Mouse (Mus musculus) olfactory bulb, adult 2 months (tissue): Measurements from ENCODE around the gene Ccl17. TPM values are rescaled to one million over a fixed set of nuclear protein-coding genes. Genes with fewer than 3 reads are reported as not detected.

Source experiments
- H3K27ac ChIP-seq: fragments of 200-500 bp; 2 replicates; pipeline ENCODE4 v1.5.1; 2012; ENCODE audit warnings: low read depth, low read length; ENCODE audit not compliant: insufficient read depth
- H3K4me1 ChIP-seq: fragments of 200-500 bp; 2 replicates; pipeline ENCODE4 v1.6.1; 2012; ENCODE audit warnings: low read length; ENCODE audit not compliant: control insufficient read depth, insufficient read depth
- H3K4me3 ChIP-seq: fragments of 200-500 bp; 2 replicates; pipeline ENCODE4 v1.5.1; 2012; ENCODE audit warnings: mild to moderate bottlenecking, low read depth, low read length, moderate library complexity; ENCODE audit not compliant: insufficient read depth
- CTCF ChIP-seq: fragments of 200-500 bp; IDR thresholded peaks from 2 replicates; pipeline ENCODE4 v1.5.1; 2012; ENCODE audit warnings: low read depth, mild to moderate bottlenecking, low read length, moderate library complexity; ENCODE audit not compliant: insufficient read depth
- POLR2A ChIP-seq: fragments of 200-500 bp; IDR thresholded peaks from 2 replicates; pipeline ENCODE4 v1.6.1; 2012; ENCODE audit warnings: mild to moderate bottlenecking, low read depth, low read length, moderate library complexity; ENCODE audit not compliant: insufficient read depth
- WGBS: fragments of 180-500 bp; shearing (Covaris S2); methylation state at CpG from one replicate; pipeline ENCODE4 v1.1.7; 2018; 5-methylcytosine and 5-hydroxymethylcytosine counted together
- polyA plus RNA-seq: library from polyadenylated mRNA; stranded (reverse); fragments of >200 nt; gene quantifications from 2 replicates; pipeline ENCODE4 v1.2.4, GENCODE M21; 2012; ENCODE audit warnings: low replicate concordance; ENCODE audit not compliant: missing spikeins, insufficient read depth, insufficient read length

Gene Ccl17
- polyA plus RNA-seq = not detected in 2 replicates

DNA sequence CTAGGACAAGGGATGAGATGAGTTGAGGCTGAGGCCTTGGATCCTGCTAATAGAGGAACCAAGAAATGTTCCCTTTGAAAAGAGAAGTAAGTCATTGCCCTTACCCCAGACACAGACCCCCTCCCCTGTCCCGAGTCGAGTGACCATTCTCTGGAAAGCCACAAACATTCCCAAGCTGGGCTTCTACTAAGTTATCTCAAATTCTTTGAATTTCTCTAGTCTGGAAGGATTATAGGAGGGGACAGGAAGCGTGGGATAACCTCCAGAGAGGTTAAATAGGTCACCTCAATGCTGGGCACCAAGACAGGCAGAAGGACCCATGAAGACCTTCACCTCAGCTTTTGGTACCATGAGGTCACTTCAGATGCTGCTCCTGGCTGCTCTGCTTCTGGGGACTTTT is at the start of gene Ccl17:
Ccl17 (plus strand) TSS at position 301 of the 400 bp plus-strand sequence.
- no peak within 1 kb of the TSS for H3K27ac ChIP-seq
- no peak within 1 kb of the TSS for H3K4me3 ChIP-seq
- peaks cover 10% of the 10 kb centered on the region; the same call in 1 of the 2 replicates for H3K4me1 ChIP-seq
- TF ChIP-seq POLR2A = no peak
- TF ChIP-seq CTCF = no peak
- WGBS = 83% methylated on average over 3 of the region's 3 CpGs

DNA sequence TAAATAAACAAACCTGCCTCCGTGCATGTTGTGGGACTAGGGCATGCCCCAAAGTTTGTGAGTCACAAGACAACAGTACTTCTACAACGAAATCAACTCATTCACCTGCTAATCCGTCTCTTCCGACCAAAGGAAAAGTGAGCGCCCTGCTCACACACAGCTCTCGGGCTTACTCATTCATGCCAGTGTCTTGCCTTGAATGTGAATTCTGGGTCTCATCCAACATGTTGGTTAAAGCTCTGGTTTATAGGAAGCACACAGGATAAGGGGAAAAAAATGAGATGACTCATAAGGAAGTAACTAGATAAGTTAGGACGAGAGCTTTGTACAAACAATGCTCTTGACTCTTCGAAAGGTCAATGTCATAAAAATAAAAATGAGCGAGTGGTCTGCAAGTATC is 43.2 kb upstream of the Ccl17 start:
- WGBS = 68% methylated on average over 9 of the region's 9 CpGs
- TF ChIP-seq POLR2A = no peak
- no peak for TF ChIP-seq CTCF
- H3K27ac ChIP-seq = no peak overlapping the region

DNA sequence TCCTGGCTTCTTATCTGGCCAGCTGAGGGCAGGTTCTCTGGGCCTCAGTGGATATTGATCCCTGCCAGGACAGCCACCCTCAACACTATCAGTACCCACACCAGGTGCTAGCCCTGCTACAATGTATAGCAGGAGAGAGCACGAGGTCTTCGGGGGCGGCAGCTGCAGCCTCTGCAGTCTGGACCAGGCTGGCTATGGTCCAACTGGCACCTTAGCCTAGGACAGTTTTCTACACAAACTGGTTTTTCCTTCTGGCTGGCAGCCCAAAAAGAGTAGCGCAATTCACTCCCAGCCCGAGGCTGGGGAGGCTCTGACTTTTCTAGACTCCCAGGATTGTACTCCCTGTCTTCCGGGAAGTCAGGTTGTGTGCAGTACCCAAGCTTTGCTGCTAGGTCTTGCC is 39.3 kb upstream of the Ccl17 start:
- TF ChIP-seq POLR2A = no peak
- TF ChIP-seq CTCF = no peak
- H3K27ac ChIP-seq = 0 out of 2 replicates have a peak overlapping the region, but pooled peaks have one; percentile 97
- H3K4me1 ChIP-seq = peaks cover 14% of the 10 kb centered on the region
- 19% methylated on average over 6 of the region's 6 CpGs for WGBS
- H3K4me3 ChIP-seq = no peak overlapping the region

More for the DNA sequence above, 43.2 kb upstream of the Ccl17 start:
- H3K4me1 ChIP-seq = peaks cover 11% of the 10 kb centered on the region
- H3K4me3 ChIP-seq = no peak overlapping the region

DNA sequence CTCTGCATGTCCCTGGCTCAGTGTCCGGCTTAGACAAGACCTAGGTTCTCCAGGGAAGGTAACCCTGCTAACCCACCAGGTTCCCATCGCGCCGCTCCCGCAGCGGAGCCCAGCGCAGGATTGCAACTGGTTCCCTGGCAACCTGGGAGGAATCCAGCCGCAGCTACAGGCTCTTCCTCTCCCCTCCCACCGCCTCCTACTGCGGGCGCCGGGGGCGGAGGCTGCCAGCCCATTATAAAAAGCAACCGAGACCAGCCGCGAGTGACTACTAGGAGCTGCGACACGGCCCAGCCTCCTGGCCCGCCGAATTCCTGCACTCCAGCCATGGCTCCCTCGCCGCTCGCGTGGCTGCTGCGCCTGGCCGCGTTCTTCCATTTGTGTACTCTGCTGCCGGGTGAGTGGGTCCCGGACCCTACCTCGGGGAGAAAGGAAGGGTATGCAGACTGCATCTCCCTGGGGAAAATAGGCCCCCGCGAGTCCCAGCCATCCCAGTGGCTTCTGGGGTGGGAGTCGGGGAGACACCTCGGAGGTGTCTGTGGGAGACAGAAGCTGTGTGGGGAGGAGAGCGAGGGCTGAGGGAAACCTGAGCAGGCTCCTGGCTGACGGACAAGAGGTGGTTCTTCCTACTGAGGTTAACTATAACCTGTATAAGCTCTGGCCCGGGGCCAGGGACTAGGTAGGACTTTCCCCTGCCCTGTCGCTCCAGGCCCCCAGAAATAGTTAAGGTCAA is 38.1 kb upstream of the Ccl17 start, which contains the start of gene Cx3cl1:
Cx3cl1 (plus strand) TSS at position 69 of the 730 bp plus-strand sequence.
- WGBS = 2% methylated on average over 38 of the region's 38 CpGs
- Histone ChIP-seq H3K4me1 (peaks cover 14% of the 10 kb centered on the region), H3K27ac (peak within 1 kb of the TSS; percentile 97), H3K4me3 (peak within 1 kb of the TSS; percentile 83)
- 0 out of 2 replicates have a peak, but pooled peaks have one; percentile 10 for TF ChIP-seq CTCF
- TF ChIP-seq POLR2A = peak; percentile 99

DNA sequence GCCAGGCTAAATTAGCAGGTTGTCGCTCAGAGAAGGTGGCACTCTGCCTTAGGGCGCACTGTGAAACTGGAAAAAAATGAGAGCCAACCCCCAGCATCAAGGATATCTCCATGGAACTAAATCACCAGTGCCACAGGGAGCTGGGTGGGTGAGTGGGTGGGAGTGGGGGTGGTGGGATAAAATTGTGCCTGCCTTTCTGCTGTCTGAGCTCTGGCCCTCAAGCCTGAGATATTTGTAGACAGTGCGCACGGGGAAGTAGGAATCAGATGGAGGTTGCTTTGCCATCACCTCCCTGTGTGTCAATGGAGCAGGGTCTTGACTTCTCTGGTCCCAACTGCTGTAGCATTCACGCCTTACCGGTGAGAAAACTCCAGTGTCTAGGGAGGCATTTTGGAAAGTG is 37.2 kb upstream of the Ccl17 start:
- H3K27ac ChIP-seq = peak overlapping the region; percentile 97
- WGBS = 22% methylated on average over 6 of the region's 6 CpGs
- TF ChIP-seq POLR2A (no peak), CTCF (no peak)

DNA sequence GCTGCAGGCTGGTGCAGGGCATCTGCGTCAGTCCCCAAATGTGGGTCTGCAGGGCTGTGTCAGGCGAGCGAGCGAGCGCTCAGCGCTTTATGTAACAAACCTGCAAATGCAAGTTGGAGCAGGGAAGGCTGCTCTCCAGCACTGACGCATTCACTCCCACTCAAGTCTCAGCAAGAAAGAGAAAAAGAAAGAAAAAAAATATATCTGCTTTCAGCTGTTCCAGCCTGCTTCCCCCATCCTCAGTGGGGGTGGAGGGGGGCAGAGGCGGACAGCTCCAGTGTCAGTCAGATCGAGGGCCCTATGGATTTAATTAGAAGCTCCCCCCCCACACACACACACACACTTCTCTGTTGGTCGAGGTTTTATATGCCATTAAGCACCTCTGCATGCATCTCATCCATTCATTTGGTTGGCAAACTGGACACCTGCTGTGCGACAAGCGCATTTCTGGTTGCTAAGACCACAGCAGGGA is 36.5 kb upstream of the Ccl17 start:
- WGBS = 17% methylated on average over 12 of the region's 12 CpGs
- Histone ChIP-seq H3K4me3 (peak overlapping the region; percentile 83), H3K4me1 (peaks cover 27% of the 10 kb centered on the region), H3K27ac (peak overlapping the region; percentile 97)
- no peak for TF ChIP-seq CTCF
- TF ChIP-seq POLR2A = peak; percentile 44; the same call in 1 of the 2 replicates

More for the DNA sequence above, 37.2 kb upstream of the Ccl17 start:
- peaks cover 20% of the 10 kb centered on the region for H3K4me1 ChIP-seq
- peak overlapping the region; percentile 83 for H3K4me3 ChIP-seq

DNA sequence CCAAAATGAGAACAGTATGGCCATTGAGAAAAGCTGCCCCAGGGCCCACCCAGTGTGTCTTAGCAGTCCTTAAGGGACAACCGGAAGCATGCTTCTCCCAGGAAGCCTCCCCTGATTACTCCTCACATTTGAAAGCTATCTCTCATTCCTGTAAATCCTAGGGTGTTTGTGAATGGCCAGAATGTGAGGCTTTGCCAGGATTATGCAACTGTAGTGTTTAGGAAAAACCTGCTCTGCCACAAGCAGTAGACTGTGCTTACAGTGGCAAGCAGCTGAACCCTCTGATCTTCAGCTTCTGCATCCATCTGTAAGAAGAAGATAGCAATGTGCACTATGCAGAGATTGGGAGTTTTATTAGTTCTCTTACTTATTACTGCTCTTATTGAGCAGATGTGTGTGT is 35.7 kb upstream of the Ccl17 start:
- Histone ChIP-seq H3K27ac (peak overlapping the region; percentile 52), H3K4me1 (peaks cover 35% of the 10 kb centered on the region), H3K4me3 (peak overlapping the region; percentile 45)
- WGBS = 39% methylated on average over 1 of the region's 1 CpGs
- no peak for TF ChIP-seq POLR2A
- no peak for TF ChIP-seq CTCF

DNA sequence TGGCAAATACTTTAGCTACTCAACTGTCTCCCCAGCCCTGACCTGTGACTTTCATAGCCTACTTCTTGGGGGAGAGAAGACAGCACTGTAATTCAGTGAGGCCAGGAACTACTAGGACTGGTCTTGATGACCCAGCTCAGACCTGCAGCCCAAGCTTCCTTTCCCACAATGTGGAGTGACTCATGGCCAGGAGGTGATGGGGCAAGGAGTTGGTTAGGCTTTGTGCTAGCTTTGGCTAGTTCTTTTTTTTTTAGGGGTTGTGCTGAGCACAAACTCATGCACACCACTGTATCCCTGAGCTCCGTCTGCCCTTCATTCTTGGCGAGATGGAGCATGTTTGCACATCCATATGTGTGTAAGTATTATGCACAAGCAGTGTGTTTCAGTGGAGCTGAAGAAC is 33.9 kb upstream of the Ccl17 start:
- peaks cover 46% of the 10 kb centered on the region for H3K4me1 ChIP-seq
- TF ChIP-seq POLR2A (no peak), CTCF (no peak)
- 65% methylated on average over 2 of the region's 2 CpGs for WGBS
- H3K4me3 ChIP-seq = no peak overlapping the region
- H3K27ac ChIP-seq = no peak overlapping the region

DNA sequence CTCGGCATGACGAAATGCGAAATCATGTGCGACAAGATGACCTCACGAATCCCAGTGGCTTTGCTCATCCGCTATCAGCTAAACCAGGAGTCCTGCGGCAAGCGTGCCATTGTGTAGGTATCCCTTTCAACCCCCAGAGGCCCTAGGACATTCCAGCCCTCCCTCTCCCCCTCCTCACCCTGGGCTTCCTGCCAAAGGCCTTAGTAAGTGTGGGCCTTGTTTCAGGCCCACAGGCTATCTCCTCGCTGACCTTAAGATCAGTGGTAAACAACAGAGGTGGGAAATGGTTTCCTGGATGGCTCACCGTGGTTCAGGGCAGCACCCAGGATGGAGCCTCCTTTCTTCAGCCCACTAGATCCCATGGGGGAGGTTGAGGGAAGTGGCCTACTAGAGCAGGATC is 32.2 kb upstream of the Ccl17 start:
- Histone ChIP-seq H3K27ac (no peak overlapping the region; the same call in 1 of the 2 replicates), H3K4me3 (no peak overlapping the region), H3K4me1 (peaks cover 53% of the 10 kb centered on the region)
- TF ChIP-seq POLR2A (no peak), CTCF (no peak)
- WGBS = 53% methylated on average over 10 of the region's 10 CpGs
